Mouse (Mus musculus): ENCODE measurements at regions not wholly inside any gene's neighbourhood (a gene's known extent, or its start where the extent isn't known, plus 50 kb on each side); places are given as distances from the start of the nearest gene placed in this dataset.

DNA sequence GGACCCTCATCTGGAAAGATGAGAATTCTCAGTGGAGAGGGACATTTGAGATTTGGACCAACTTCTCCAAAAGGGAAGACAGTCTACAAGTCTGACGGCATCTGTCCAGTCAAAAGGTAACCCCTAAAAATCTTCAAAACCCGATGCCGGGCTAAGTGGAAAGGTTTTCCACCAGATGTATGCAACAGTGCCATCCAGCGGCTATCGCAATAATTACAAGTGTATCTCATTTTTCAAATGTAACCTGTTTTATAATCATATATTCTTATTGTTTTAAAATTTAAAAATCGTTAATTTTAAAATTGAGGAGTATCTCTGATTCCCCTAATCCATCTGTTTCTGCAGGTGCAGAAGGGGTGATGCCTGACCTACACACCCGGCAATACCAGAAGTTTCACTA lies 346.8 kb upstream of the Hnrnpa3 start:
- TF ChIP-seq CTCF (IDR thresholded peaks at IDR 0.05; ENCODE audit: extremely low read depth, insufficient read length, insufficient replicate concordance, low read depth, low read length), result no peak
- no peak for TF ChIP-seq POLR2A (IDR thresholded peaks at IDR 0.05; ENCODE audit: low read depth, low read length)

Measured in small intestine, adult 2 months (tissue).